Comparison of ENCODE assay signal across 31 mouse cellular contexts in genomic region chr7:48836949-48837348, GRCm38 (mm10). TPM values are rescaled to one million over a fixed set of nuclear protein-coding genes. Genes with fewer than 3 reads are reported as not detected.
DNase-seq lines count a peak whose midpoint lies in the region; ATAC-seq and TF ChIP-seq lines count a peak whose summit lies in the region.
"Had no signal": no experiment of that assay in that cellular context is flagged by ENCODE, and none has a peak within 500 bp of the region (broad histone marks: within the 10 kb centered on the region; RNA-seq: fewer than 3 reads in every experiment).

No protein-coding gene starts in this region.

- TF ChIP-seq RAD21 in MEL (IDR thresholded peaks at IDR 0.05; ENCODE audit: low read depth, low read length): no peak

- H3K4me2 ChIP-seq in heart, embryonic 14.5 days (ENCODE audit: low read length): no peak overlapping the region
- H3K4me2 ChIP-seq: embryonic facial prominence, embryonic 12.5 days; hindbrain, embryonic 12.5 days; limb, embryonic 13.5 days; liver, embryonic 11.5 days; midbrain, embryonic 11.5 days; neural tube, embryonic 12.5 days had no signal

- H3K4me1 ChIP-seq in heart, embryonic 14.5 days (ENCODE audit: control insufficient read depth in 2 of 2, insufficient read depth in 2 of 2, low read length in 2 of 2): peaks cover 35 to 72% of the 10 kb centered on the region in 2 experiments
- H3K4me1 ChIP-seq in MEL (ENCODE audit: control insufficient read depth in 1 of 2, insufficient read depth in 2 of 2, low read length in 2 of 2): peaks cover 0 to 3% of the 10 kb centered on the region in 2 experiments; a peak in 1 of 4 replicates
- H3K4me1 ChIP-seq: embryonic facial prominence, embryonic 12.5 days had no signal

- TF ChIP-seq POLR2A in MEL (IDR thresholded peaks at IDR 0.05; ENCODE audit: control insufficient read depth in 1 of 2, insufficient read depth in 1 of 2, low read depth in 1 of 2, low read length in 2 of 2, poor library complexity in 1 of 2): no peak

- no peaks in the 10 kb centered on the region for H3K79me2 ChIP-seq in MEL (ENCODE audit: control insufficient read depth, insufficient read depth, low read length, poor library complexity)

- intact Hi-C loops in heart, postnatal 14 days (cut with DNase I): no loop called here

- no peak for TF ChIP-seq EP300 in MEL (IDR thresholded peaks at IDR 0.05; ENCODE audit: low read depth in 1 of 2, low read length in 2 of 2)

- peaks cover 84% of the 10 kb centered on the region for H3K36me3 ChIP-seq in heart, embryonic 14.5 days (ENCODE audit: control insufficient read depth, insufficient read depth, low read length)
- no peaks in the 10 kb centered on the region for H3K36me3 ChIP-seq in MEL (ENCODE audit: control insufficient read depth in 1 of 2, insufficient read depth in 2 of 2, low read length in 2 of 2)
- H3K36me3 ChIP-seq: embryonic facial prominence, embryonic 12.5 days; hindbrain, embryonic 12.5 days; limb, embryonic 13.5 days; neural tube, embryonic 12.5 days had no signal

- no peaks in the 10 kb centered on the region for H3K27me3 ChIP-seq in heart, embryonic 14.5 days (ENCODE audit: control insufficient read depth, insufficient read depth, low read length)
- no peaks in the 10 kb centered on the region for H3K27me3 ChIP-seq in MEL (ENCODE audit: control insufficient read depth in 1 of 2, insufficient read depth in 2 of 2, low read length in 2 of 2)
- H3K27me3 ChIP-seq: embryonic facial prominence, embryonic 12.5 days; limb, embryonic 13.5 days had no signal

- no peak for DNase-seq in heart, postnatal 14 days
- DNase-seq in MEL (ENCODE audit: low read depth, low spot score): peak; percentile 25
- DNase-seq in layer of hippocampus, postnatal 14 days (ENCODE audit: low spot score in 2 of 2): no peak
- DNase-seq in adrenal gland, postnatal 25 days: no peak
- no peak for DNase-seq in kidney, postnatal 10 days
- DNase-seq: cerebellum, adult 8-10 months; cerebellum, postnatal 25 days; embryo, embryonic 11 days; gastrocnemius, postnatal 25 days; kidney, adult 8-10 months; kidney, postnatal 14 days; layer of hippocampus, adult 9-11 months; lung, postnatal 4 days; right cerebral cortex, adult 18-20 months; thymus, adult 2 months; thymus, postnatal 4 days had no signal

- no peak for TF ChIP-seq CTCF in MEL (IDR thresholded peaks at IDR 0.05 in 2 of 3, conservative IDR thresholded peaks at IDR 0.05 in 1 of 3; ENCODE audit: control insufficient read depth in 1 of 3, insufficient read depth in 1 of 3, low read depth in 2 of 3, low read length in 3 of 3, poor library complexity in 1 of 3, severe bottlenecking in 1 of 3)

- ATAC-seq in heart, embryonic 14.5 days (ENCODE audit: insufficient number of reproducible peaks, insufficient read depth, low FRiP score, low read depth): no peak
- ATAC-seq in hematopoietic stem cell, adult 5-6 weeks (replicated peaks in 1 of 2; ENCODE audit: insufficient read depth in 1 of 2, low FRiP score in 2 of 2, low TSS enrichment in 1 of 2, low read depth in 1 of 2, poor library complexity in 2 of 2, severe bottlenecking in 2 of 2): peak; percentile 76 to 85
- peak; percentile 69 for ATAC-seq in megakaryocyte-erythroid progenitor cell, adult 5-6 weeks (replicated peaks; ENCODE audit: low FRiP score, low TSS enrichment, poor library complexity, severe bottlenecking)
- ATAC-seq: forebrain, embryonic 14.5 days; hindbrain, postnatal 0 days; intestine, embryonic 16.5 days; midbrain, embryonic 16.5 days had no signal

- no peak overlapping the region for H3K4me3 ChIP-seq in heart, embryonic 14.5 days (ENCODE audit: control insufficient read depth in 1 of 2, insufficient read depth in 1 of 2, low read depth in 1 of 2, low read length in 2 of 2)
- no peak overlapping the region for H3K4me3 ChIP-seq in MEL (ENCODE audit: control insufficient read depth in 1 of 2, insufficient read depth in 1 of 2, low read depth in 2 of 2, low read length in 2 of 2)
- H3K4me3 ChIP-seq: embryonic facial prominence, embryonic 12.5 days; heart, embryonic 10.5 days; hindbrain, embryonic 12.5 days; limb, embryonic 13.5 days; neural tube, embryonic 12.5 days had no signal

- 37% methylated on average over 6 of the region's 6 CpGs for WGBS in heart, embryonic 14.5 days

- no peak overlapping the region for H3K27ac ChIP-seq in heart, embryonic 14.5 days (replicated peaks in 1 of 2; ENCODE audit: control insufficient read depth in 1 of 2, insufficient read depth in 1 of 2, low read depth in 2 of 2, low read length in 2 of 2)
- no peak overlapping the region for H3K27ac ChIP-seq in MEL (ENCODE audit: control insufficient read depth, low read depth, low read length)
- H3K27ac ChIP-seq: embryonic facial prominence, embryonic 12.5 days; heart, embryonic 10.5 days; hindbrain, embryonic 12.5 days; hindbrain, postnatal 0 days; limb, embryonic 13.5 days; neural tube, embryonic 12.5 days had no signal

- H3K9me3 ChIP-seq in heart, embryonic 14.5 days (ENCODE audit: control insufficient read depth, low read length): no peaks in the 10 kb centered on the region
- no peaks in the 10 kb centered on the region for H3K9me3 ChIP-seq in MEL (replicated peaks; ENCODE audit: insufficient read depth, low read length)
- H3K9me3 ChIP-seq: embryonic facial prominence, embryonic 12.5 days; heart, embryonic 10.5 days; hindbrain, embryonic 12.5 days; limb, embryonic 13.5 days; neural tube, embryonic 12.5 days had no signal

- 0 out of 2 replicates have a peak overlapping the region, but pooled peaks have one; percentile 11 for H3K9ac ChIP-seq in heart, embryonic 14.5 days (ENCODE audit: low read length)
- H3K9ac ChIP-seq in MEL (ENCODE audit: control insufficient read depth, low read depth, low read length, poor library complexity, severe bottlenecking): no peak overlapping the region
- H3K9ac ChIP-seq: embryonic facial prominence, embryonic 12.5 days; hindbrain, embryonic 12.5 days; limb, embryonic 13.5 days; neural tube, embryonic 12.5 days had no signal

TF ChIP-seq in MEL, 35 proteins besides CTCF, POLR2A, EP300 and RAD21:
- TF ChIP-seq RCOR1 (IDR thresholded peaks at IDR 0.05; ENCODE audit: low read depth, low read length): no peak
- no peak for TF ChIP-seq CHD1 (IDR thresholded peaks at IDR 0.05; ENCODE audit: low read depth, low read length)
- no peak for TF ChIP-seq E2F4 (IDR thresholded peaks at IDR 0.05; ENCODE audit: borderline replicate concordance, low read depth, low read length)
- no peak for TF ChIP-seq UBTF (IDR thresholded peaks at IDR 0.05; ENCODE audit: borderline replicate concordance, insufficient read depth, low read depth, low read length)
- TF ChIP-seq HCFC1 (IDR thresholded peaks at IDR 0.05; ENCODE audit: low read depth, low read length): no peak
- no peak for TF ChIP-seq KAT2A (conservative IDR thresholded peaks at IDR 0.05; ENCODE audit: low read depth, low read length)
- TF ChIP-seq MAX (IDR thresholded peaks at IDR 0.05; ENCODE audit: low read length): no peak

RNA-seq across cellular contexts. Expression of gene Csrp3, which starts 10.9 kb away (rescaled TPM):
- polyA plus RNA-seq in heart, embryonic 14.5 days (2014; fragmentation: Nextera tagmentation; extraction: Ambion mirVana): 1,942 and 2,129 TPM in 2 replicates
- total RNA-seq in heart, postnatal 14 days (2021): 1,000 to 10,000 TPM; 1,478 to 1,683 TPM
- total RNA-seq in MEL (2012; rRNA removed): 0.81 TPM in 1 of 2 replicates, not detected in the other
- polyA plus RNA-seq in MEL (2012; ENCODE audit: insufficient read depth in 1 of 2, insufficient read length in 2 of 2, low read depth in 1 of 2, low replicate concordance in 2 of 2, missing spikeins in 1 of 2): under 1 TPM in 1 of 2 experiments, not detected in 1; 0.17 TPM
- 2.7 and 4.6 TPM in 2 replicates for total RNA-seq in hematopoietic stem cell, adult 5-6 weeks (2017)
- total RNA-seq in megakaryocyte-erythroid progenitor cell, adult 5-6 weeks (2014; fragmentation: Nextera tagmentation): 3.9 and 16.2 TPM in 2 replicates
- 33.1 and 36.2 TPM in 2 replicates for total RNA-seq in megakaryocyte-erythroid progenitor cell, adult 5-6 weeks (2017)
- total RNA-seq in layer of hippocampus, postnatal 14 days (2021): not detected
- total RNA-seq in adrenal gland, postnatal 25 days (2021): not detected in 2 replicates
- total RNA-seq: hindbrain, postnatal 0 days; left cerebral cortex, postnatal 36 days had no signal
- polyA plus RNA-seq: forebrain, embryonic 14.5 days; hindbrain, postnatal 0 days; midbrain, embryonic 11.5 days; midbrain, embryonic 16.5 days had no signal

RNA-seq across cellular contexts. Expression of gene E2f8, which starts 44.4 kb away (rescaled TPM):
- polyA plus RNA-seq in heart, embryonic 14.5 days (2014; fragmentation: Nextera tagmentation; extraction: Ambion mirVana): 16.6 and 16.9 TPM in 2 replicates
- total RNA-seq in heart, postnatal 14 days (2021): 1 to 10 TPM; 1.8 to 3.3 TPM
- total RNA-seq in MEL (2012; rRNA removed): 8.9 and 9.7 TPM in 2 replicates
- polyA plus RNA-seq in MEL (2012; ENCODE audit: insufficient read depth in 1 of 2, insufficient read length in 2 of 2, low read depth in 1 of 2, low replicate concordance in 2 of 2, missing spikeins in 1 of 2): 10 to 100 TPM; 39.3 to 49.4 TPM
- 14.6 and 20.5 TPM in 2 replicates for total RNA-seq in hematopoietic stem cell, adult 5-6 weeks (2017)
- 109 and 163 TPM in 2 replicates for total RNA-seq in megakaryocyte-erythroid progenitor cell, adult 5-6 weeks (2014; fragmentation: Nextera tagmentation)
- total RNA-seq in megakaryocyte-erythroid progenitor cell, adult 5-6 weeks (2017): 35.9 and 44.5 TPM in 2 replicates
- total RNA-seq in layer of hippocampus, postnatal 14 days (2021): 1 to 10 TPM in 1 of 2 experiments, under 1 TPM in 1; 0.88 to 1.3 TPM
- 3.6 and 4.5 TPM in 2 replicates for total RNA-seq in adrenal gland, postnatal 25 days (2021)

RNA-seq across cellular contexts. Expression of gene Zdhhc13, which starts 48.1 kb away (rescaled TPM):
- polyA plus RNA-seq in heart, embryonic 14.5 days (2014; fragmentation: Nextera tagmentation; extraction: Ambion mirVana): 34.6 and 36.2 TPM in 2 replicates
- total RNA-seq in heart, postnatal 14 days (2021): 10 to 100 TPM; 11.1 to 12.6 TPM
- 41.2 and 46.1 TPM in 2 replicates for total RNA-seq in MEL (2012; rRNA removed)
- polyA plus RNA-seq in MEL (2012; ENCODE audit: insufficient read depth in 1 of 2, insufficient read length in 2 of 2, low read depth in 1 of 2, low replicate concordance in 2 of 2, missing spikeins in 1 of 2): 10 to 100 TPM in 1 of 2 experiments, not detected in 1; 32.8 TPM
- 46.3 TPM in 2 replicates for total RNA-seq in hematopoietic stem cell, adult 5-6 weeks (2017)
- total RNA-seq in megakaryocyte-erythroid progenitor cell, adult 5-6 weeks (2014; fragmentation: Nextera tagmentation): 58.0 and 65.5 TPM in 2 replicates
- total RNA-seq in megakaryocyte-erythroid progenitor cell, adult 5-6 weeks (2017): 75.3 and 94.0 TPM in 2 replicates
- total RNA-seq in layer of hippocampus, postnatal 14 days (2021): 10 to 100 TPM; 28.1 to 28.5 TPM
- total RNA-seq in adrenal gland, postnatal 25 days (2021): 8.2 and 9.7 TPM in 2 replicates

Comparison
In these comparisons a context has a peak if more than half of its experiments do, and no peak if none do; other contexts are left out.
1. RNA of gene Csrp3, which starts 10.9 kb away (total RNA-seq): 1,478 to 1,683 TPM in heart, postnatal 14 days; 3.9 to 36.2 TPM in megakaryocyte-erythroid progenitor cell, adult 5-6 weeks, 2.7 to 4.6 TPM in hematopoietic stem cell, adult 5-6 weeks, 0.81 TPM in MEL, not detected in layer of hippocampus, postnatal 14 days and not detected in adrenal gland, postnatal 25 days; every median in the first group is over 10 times any median in the second.